Mouse (Mus musculus) kidney, embryonic 14.5 days (tissue): ENCODE measurements at regions not wholly inside any gene's neighbourhood (a gene's known extent, or its start where the extent isn't known, plus 50 kb on each side); places are given as distances from the start of the nearest gene placed in this dataset.
"Not testable (repeated sequence)": the region's sequence is repeated elsewhere in the genome, so short reads cannot be mapped to it uniquely, and the experiment has no call there.

Experiments
- ATAC-seq: fragments of 200-750 bp; cut with Nextera tagmentation; 2 replicates; pipeline ENCODE4 v1.8.0; 2017; ENCODE audit warnings: moderate number of reproducible peaks, mild to moderate bottlenecking, moderate TSS enrichment, moderate library complexity; ENCODE audit not compliant: low FRiP score, low TSS enrichment
- H3K27ac ChIP-seq: fragments of 300-500 bp; sonication (generic); 2 replicates; pipeline ENCODE4 v1.5.1; 2014; ENCODE audit warnings: low read depth, mild to moderate bottlenecking, low read length, moderate library complexity, mixed read lengths
- H3K27me3 ChIP-seq: fragments of 300-500 bp; sonication (generic); 2 replicates; pipeline ENCODE4 v1.6.1; 2014; ENCODE audit warnings: mild to moderate bottlenecking, low read length; ENCODE audit not compliant: control insufficient read depth, insufficient read depth
- H3K36me3 ChIP-seq: fragments of 300-500 bp; sonication (generic); 2 replicates; pipeline ENCODE4 v1.6.1; 2014; ENCODE audit warnings: low read length, mixed read lengths; ENCODE audit not compliant: control insufficient read depth, insufficient read depth
- H3K4me1 ChIP-seq: fragments of 300-500 bp; sonication (generic); 2 replicates; pipeline ENCODE4 v1.6.1; 2014; ENCODE audit warnings: low read length, mixed read lengths; ENCODE audit not compliant: control insufficient read depth, insufficient read depth
- H3K4me2 ChIP-seq: fragments of 300-500 bp; sonication (generic); replicated peaks from 2 replicates; pipeline ENCODE4 v1.6.1; 2014; ENCODE audit warnings: low read depth, mild to moderate bottlenecking, low read length
- H3K4me3 ChIP-seq: fragments of 300-500 bp; sonication (generic); 2 replicates; pipeline ENCODE4 v1.5.1; 2014; ENCODE audit warnings: mild to moderate bottlenecking, low read length
- H3K9ac ChIP-seq: fragments of 300-500 bp; sonication (generic); 2 replicates; pipeline ENCODE4 v1.6.1; 2014; ENCODE audit warnings: low read depth, mild to moderate bottlenecking, low read length, moderate library complexity
- H3K9me3 ChIP-seq: fragments of 300-500 bp; sonication (generic); 2 replicates; pipeline ENCODE4 v1.6.1; 2016; ENCODE audit warnings: low read length; ENCODE audit not compliant: control insufficient read depth
- WGBS: fragments of 180-500 bp; shearing (Covaris S2); extraction: QIAGEN DNeasy Blood & Tissue Kit; methylation state at CpG from one replicate; pipeline ENCODE4 v1.1.7; 2014; 5-methylcytosine and 5-hydroxymethylcytosine counted together

- H3K36me3 ChIP-seq, H3K4me1 ChIP-seq, H3K4me3 ChIP-seq, ATAC-seq, H3K27me3 ChIP-seq, H3K9me3 ChIP-seq, H3K4me2 ChIP-seq, H3K27ac ChIP-seq, H3K9ac ChIP-seq: not testable (repeated sequence)
- 62% methylated on average over 3 of the region's 3 CpGs for WGBS
Measured at GRCm38 (mm10) chr4:45613498-45613897, 81.2 kb upstream of the Shb start.

GRCm38 (mm10) chr4:45612132-45612531 is 79.9 kb upstream of the Shb start:
- WGBS, result 39% methylated on average over 5 of the region's 5 CpGs
- Histone ChIP-seq H3K4me1 (no peaks in the 10 kb centered on the region), H3K27me3 (no peaks in the 10 kb centered on the region), H3K27ac (no peak overlapping the region), H3K9me3 (no peaks in the 10 kb centered on the region), H3K9ac (no peak overlapping the region), H3K4me2 (no peak overlapping the region), H3K36me3 (no peaks in the 10 kb centered on the region), H3K4me3 (no peak overlapping the region)
- ATAC-seq, result no peak

GRCm38 (mm10) chr4:45610937-45611336 is 78.7 kb upstream of the Shb start:
- H3K4me3 ChIP-seq, result no peak overlapping the region
- WGBS, result 92% methylated on average over 5 of the region's 5 CpGs

GRCm38 (mm10) chr4:45606578-45606977 is 74.3 kb upstream of the Shb start:
- Histone ChIP-seq H3K4me3 (no peak overlapping the region), H3K4me2 (no peak overlapping the region), H3K9me3 (no peaks in the 10 kb centered on the region), H3K4me1 (no peaks in the 10 kb centered on the region), H3K27me3 (no peaks in the 10 kb centered on the region), H3K9ac (no peak overlapping the region), H3K27ac (no peak overlapping the region), H3K36me3 (no peaks in the 10 kb centered on the region)
- ATAC-seq, result no peak
- WGBS, result 57% methylated on average over 7 of the region's 7 CpGs

More at GRCm38 (mm10) chr4:45610937-45611336, 78.7 kb upstream of the Shb start:
- no peaks in the 10 kb centered on the region for H3K27me3 ChIP-seq
- no peak overlapping the region for H3K4me2 ChIP-seq
- no peak overlapping the region for H3K9ac ChIP-seq
- no peaks in the 10 kb centered on the region for H3K36me3 ChIP-seq
- H3K9me3 ChIP-seq, result no peaks in the 10 kb centered on the region
- no peak for ATAC-seq
- no peak overlapping the region for H3K27ac ChIP-seq
- H3K4me1 ChIP-seq, result no peaks in the 10 kb centered on the region

- Histone ChIP-seq H3K36me3 (no peaks in the 10 kb centered on the region), H3K9ac (no peak overlapping the region), H3K4me3 (no peak overlapping the region), H3K9me3 (no peaks in the 10 kb centered on the region), H3K4me2 (no peak overlapping the region), H3K4me1 (no peaks in the 10 kb centered on the region), H3K27ac (no peak overlapping the region), H3K27me3 (no peaks in the 10 kb centered on the region)
- WGBS, result 71% methylated on average over 4 of the region's 4 CpGs
- no peak for ATAC-seq
Measured at GRCm38 (mm10) chr4:45605681-45606080, 73.4 kb upstream of the Shb start.

GRCm38 (mm10) chr4:45604271-45604800 is 72.1 kb upstream of the Shb start:
- H3K27me3 ChIP-seq, result no peaks in the 10 kb centered on the region
- 46% methylated on average over 5 of the region's 5 CpGs for whole genome bisulfite sequencing
- ATAC-seq, result no peak

GRCm38 (mm10) chr4:45600520-45600919 is 68.2 kb upstream of the Shb start:
- H3K4me1 ChIP-seq, result no peaks in the 10 kb centered on the region
- H3K27ac ChIP-seq, result no peak overlapping the region
- H3K9me3 ChIP-seq, result no peaks in the 10 kb centered on the region
- H3K4me3 ChIP-seq, result no peak overlapping the region
- H3K4me2 ChIP-seq, result no peak overlapping the region
- no peak overlapping the region for H3K9ac ChIP-seq
- no peak for ATAC-seq
- WGBS, result 50% methylated on average over 9 of the region's 9 CpGs
- no peaks in the 10 kb centered on the region for H3K36me3 ChIP-seq
- no peaks in the 10 kb centered on the region for H3K27me3 ChIP-seq

More at GRCm38 (mm10) chr4:45604271-45604800, 72.1 kb upstream of the Shb start:
- Histone ChIP-seq H3K4me2 (no peak overlapping the region), H3K36me3 (no peaks in the 10 kb centered on the region), H3K9me3 (no peaks in the 10 kb centered on the region), H3K4me1 (no peaks in the 10 kb centered on the region), H3K9ac (no peak overlapping the region), H3K27ac (no peak overlapping the region), H3K4me3 (no peak overlapping the region)

- H3K27me3 ChIP-seq, result 0 out of 2 replicates have a peak, but pooled peaks cover 3% of the 10 kb centered on the region
- no peak overlapping the region for H3K27ac ChIP-seq
- 91% methylated on average over 3 of the region's 3 CpGs for WGBS
- H3K4me1 ChIP-seq, result peaks cover 11% of the 10 kb centered on the region
- no peak overlapping the region for H3K4me2 ChIP-seq
- H3K9ac ChIP-seq, result no peak overlapping the region
- H3K4me3 ChIP-seq, result no peak overlapping the region
- H3K36me3 ChIP-seq, result no peaks in the 10 kb centered on the region
- H3K9me3 ChIP-seq, result no peaks in the 10 kb centered on the region
- ATAC-seq, result no peak
Measured at GRCm38 (mm10) chr4:45593435-45593991, 61.2 kb upstream of the Shb start.

- ATAC-seq, result no peak
- Histone ChIP-seq H3K4me3 (no peak overlapping the region), H3K27ac (no peak overlapping the region), H3K9ac (no peak overlapping the region), H3K36me3 (no peaks in the 10 kb centered on the region), H3K9me3 (no peaks in the 10 kb centered on the region), H3K27me3 (0 out of 2 replicates have a peak, but pooled peaks cover 3% of the 10 kb centered on the region), H3K4me1 (peaks cover 11% of the 10 kb centered on the region), H3K4me2 (no peak overlapping the region)
- 63% methylated on average over 2 of the region's 2 CpGs for WGBS
Measured at GRCm38 (mm10) chr4:45592766-45593165, 60.5 kb upstream of the Shb start.
